Mouse (Mus musculus): ENCODE results near the gene Eya3.

DNA sequence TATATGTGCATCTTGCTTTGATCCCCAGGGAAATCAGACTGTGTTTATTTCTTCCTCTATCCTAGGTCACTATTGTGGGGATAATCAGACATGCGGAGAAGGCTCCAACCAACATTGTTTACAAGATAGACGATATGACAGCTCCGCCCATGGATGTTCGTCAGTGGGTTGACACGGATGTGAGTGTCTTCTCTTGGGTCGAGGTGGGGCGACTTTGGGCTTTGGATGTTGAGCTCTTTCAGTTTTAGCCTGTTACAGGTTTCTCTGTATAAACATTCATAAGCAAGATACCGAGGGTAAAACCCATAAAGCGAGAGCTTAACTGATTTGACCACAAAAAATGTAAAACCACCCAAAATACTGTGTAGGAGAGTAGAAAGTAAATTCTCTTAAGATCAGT lies 133.0 kb downstream of the Eya3 start:
- TF ChIP-seq POLR2A (IDR thresholded peaks at IDR 0.05; ENCODE audit: insufficient read depth, low read depth, low read length) (no peak), CTCF (IDR thresholded peaks at IDR 0.05) (no peak), EP300 (IDR thresholded peaks at IDR 0.05; ENCODE audit: insufficient read depth, low read depth, low read length) (no peak)
